Comparison of ENCODE assay signal across 8 mouse cellular contexts in genomic region chr7:58730201-58730600, GRCm38 (mm10).
DNase-seq lines count a peak whose midpoint lies in the region; ATAC-seq and TF ChIP-seq lines count a peak whose summit lies in the region.

No protein-coding gene starts in this region.

- H3K4me3 ChIP-seq in kidney, postnatal 0 days (replicated peaks; ENCODE audit: low read depth, low read length): no peak overlapping the region

- 21% methylated on average over 8 of the region's 8 CpGs for WGBS in kidney, postnatal 0 days

- no peaks in the 10 kb centered on the region for H3K36me3 ChIP-seq in kidney, postnatal 0 days (ENCODE audit: insufficient read depth, low read length)

- no peak for ATAC-seq in kidney, postnatal 0 days (replicated peaks; ENCODE audit: low FRiP score, low read depth)

- no peaks in the 10 kb centered on the region; the same call in 1 of the 2 replicates for H3K4me1 ChIP-seq in kidney, postnatal 0 days (replicated peaks; ENCODE audit: insufficient read depth, low read length)

- no peaks in the 10 kb centered on the region for H3K9me3 ChIP-seq in kidney, postnatal 0 days (replicated peaks; ENCODE audit: low read length)

- no peak overlapping the region for H3K9ac ChIP-seq in kidney, postnatal 0 days (ENCODE audit: low read depth, low read length)

- no peak overlapping the region for H3K27ac ChIP-seq in kidney, postnatal 0 days

- peak; percentile 64 for DNase-seq in kidney, postnatal 0 days (ENCODE audit: low spot score)
- no peak for DNase-seq in kidney, adult 18-20 months
- peak; percentile 14 to 16 for DNase-seq in cerebellum, postnatal 10 days
- DNase-seq in frontal cortex, postnatal 25 days (ENCODE audit: low spot score in 2 of 2): peak; percentile 36 to 39
- peak; percentile 65 for DNase-seq in mesoderm, embryonic 11.5 days (ENCODE audit: low read depth, low spot score)
- DNase-seq in urinary bladder, postnatal 10 days (ENCODE audit: low spot score): no peak
- DNase-seq in lung, postnatal 14 days: no peak
- no peak for DNase-seq in lung, adult 18-20 months

- H3K4me2 ChIP-seq in kidney, postnatal 0 days (ENCODE audit: low read length): no peak overlapping the region

- no peak for TF ChIP-seq CTCF in kidney, postnatal 0 days (IDR thresholded peaks at IDR 0.05; ENCODE audit: low read depth)

- H3K27me3 ChIP-seq in kidney, postnatal 0 days (ENCODE audit: insufficient read depth, low read length): no peaks in the 10 kb centered on the region

Comparison
In these comparisons a context has a peak if more than half of its experiments do, and no peak if none do; other contexts are left out.
1. DNase-seq: peak in kidney, postnatal 0 days (single experiment), cerebellum, postnatal 10 days (2 of 2), frontal cortex, postnatal 25 days (2 of 2) and mesoderm, embryonic 11.5 days (single experiment); none in kidney, adult 18-20 months (single experiment), urinary bladder, postnatal 10 days (single experiment), lung, postnatal 14 days (single experiment) and lung, adult 18-20 months (0 of 2).